Mouse (Mus musculus) limb, embryonic 14.5 days (tissue): ENCODE measurements around the gene Slc30a5. TPM values are rescaled to one million over a fixed set of nuclear protein-coding genes. Genes with fewer than 3 reads are reported as not detected.
"Not testable (repeated sequence)": the region's sequence is repeated elsewhere in the genome, so short reads cannot be mapped to it uniquely, and the experiment has no call there.

ENCODE experiments used
- ATAC-seq: fragments of 200-750 bp; cut with Nextera tagmentation; 2 replicates; pipeline ENCODE4 v1.8.0; 2017; ENCODE audit warnings: low read depth, moderate number of reproducible peaks, moderate TSS enrichment; ENCODE audit not compliant: low FRiP score
- DNase-seq: peaks from one replicate; pipeline ENCODE4 v3.0.0-alpha.2; 2015; ENCODE audit warnings: low spot score
- H3K27ac ChIP-seq: fragments of 300-500 bp; sonication (generic); replicated peaks from 2 replicates; pipeline ENCODE4 v1.5.1; 2014; ENCODE audit warnings: low read depth, mild to moderate bottlenecking, low read length, moderate library complexity, mixed read lengths
- H3K27me3 ChIP-seq: fragments of 300-500 bp; sonication (generic); 2 replicates; pipeline ENCODE4 v1.6.1; 2014; ENCODE audit warnings: low read length, mixed read lengths; ENCODE audit not compliant: control insufficient read depth, insufficient read depth
- H3K36me3 ChIP-seq: fragments of 300-500 bp; sonication (generic); 2 replicates; pipeline ENCODE4 v1.6.1; 2014; ENCODE audit warnings: mild to moderate bottlenecking, low read length, moderate library complexity, mixed read lengths; ENCODE audit not compliant: control insufficient read depth, insufficient read depth
- H3K4me1 ChIP-seq: fragments of 300-500 bp; sonication (generic); 2 replicates; pipeline ENCODE4 v1.6.1; 2014; ENCODE audit warnings: antibody characterized with exemption, low read length, mixed read lengths; ENCODE audit not compliant: control insufficient read depth, insufficient read depth
- H3K4me2 ChIP-seq: fragments of 300-500 bp; sonication (generic); replicated peaks from 2 replicates; pipeline ENCODE4 v1.6.1; 2014; ENCODE audit warnings: low read depth, mild to moderate bottlenecking, low read length, moderate library complexity; ENCODE audit not compliant: severe bottlenecking
- H3K4me3 ChIP-seq: fragments of 300-500 bp; sonication (generic); replicated peaks from 2 replicates; pipeline ENCODE4 v1.5.1; 2014; ENCODE audit warnings: low read length
- H3K9ac ChIP-seq: fragments of 300-500 bp; sonication (generic); 2 replicates; pipeline ENCODE4 v1.6.1; 2014; ENCODE audit warnings: mild to moderate bottlenecking, low read depth, low read length, moderate library complexity; ENCODE audit not compliant: severe bottlenecking
- H3K9me3 ChIP-seq: fragments of 300-500 bp; sonication (generic); 2 replicates; pipeline ENCODE4 v1.6.1; 2016; ENCODE audit warnings: low read length; ENCODE audit not compliant: control insufficient read depth
- POLR2A ChIP-seq: fragments of 200-500 bp; IDR thresholded peaks from 2 replicates; pipeline ENCODE4 v1.8.0; 2012; ENCODE audit warnings: inconsistent platforms, mild to moderate bottlenecking, moderate library complexity, borderline replicate concordance; ENCODE audit not compliant: insufficient read depth, insufficient read length; ENCODE audit errors: extremely low read depth
- WGBS: fragments of 180-500 bp; shearing (Covaris S2); extraction: QIAGEN DNeasy Blood & Tissue Kit; methylation state at CpG from one replicate; pipeline ENCODE4 v1.1.7; 2014; 5-methylcytosine and 5-hydroxymethylcytosine counted together
- polyA plus RNA-seq, 2 experiments: library from polyadenylated mRNA; depleted of rRNA in 1 of 2; stranded (reverse) in 1 of 2; unstranded in 1 of 2; fragments of >200 nt; fragmentation: Nextera tagmentation in 1 of 2; extraction: Ambion mirVana in 1 of 2; gene quantifications; 2 replicates each; pipeline versions ENCODE4 v1.2.1 to v1.2.3; 2012 to 2014

Slc30a5 gene
- polyA plus RNA-seq, 2 experiments, result 69.2 to 70.9 TPM

DNA sequence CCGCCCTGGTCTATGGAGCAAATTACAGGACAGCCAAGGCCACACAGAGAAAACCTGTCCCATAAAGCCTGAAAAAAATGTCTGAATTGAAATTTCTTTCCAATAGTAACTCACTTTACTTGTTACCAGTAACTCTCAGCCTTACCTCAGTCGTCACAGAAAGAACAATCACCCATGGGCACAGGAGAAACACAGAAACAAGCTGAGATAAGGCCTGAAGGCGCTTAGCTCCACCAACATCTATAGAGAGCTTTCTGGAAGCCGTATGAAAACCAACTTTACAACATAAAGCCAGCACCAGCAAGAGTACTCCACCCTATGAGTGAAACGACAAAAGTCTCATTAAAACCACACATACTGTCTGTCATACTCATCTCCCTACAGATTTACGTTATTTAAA is 18.8 kb downstream of the Slc30a5 start:
- no peak overlapping the region for H3K4me3 ChIP-seq
- 91% methylated on average over 6 of the region's 6 CpGs for WGBS

DNA sequence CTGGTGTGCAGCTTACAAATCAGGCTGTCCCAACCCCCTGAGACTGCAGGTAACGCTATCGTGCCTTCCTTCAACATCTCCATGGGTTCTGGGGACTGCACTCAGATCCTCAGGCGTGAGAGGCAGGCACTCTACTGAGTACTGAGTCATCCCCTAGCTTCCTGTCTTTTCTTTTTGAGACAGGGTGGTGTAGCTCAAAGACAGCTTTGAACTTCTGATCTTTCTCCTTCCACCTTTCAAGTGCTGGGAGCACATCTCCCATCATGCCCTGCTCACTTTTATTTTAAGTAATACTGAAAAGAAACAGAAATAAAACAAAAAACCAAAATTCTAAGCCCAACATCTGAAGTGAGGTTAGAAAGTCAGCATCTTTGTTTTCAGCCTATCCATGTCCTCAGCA is 27.5 kb downstream of the Slc30a5 start:
- WGBS, result 94% methylated on average over 3 of the region's 3 CpGs

More for the DNA sequence above, 18.8 kb downstream of the Slc30a5 start:
- Histone ChIP-seq H3K36me3 (peaks cover 79% of the 10 kb centered on the region), H3K27me3 (no peaks in the 10 kb centered on the region), H3K4me1 (no peaks in the 10 kb centered on the region), H3K9me3 (no peaks in the 10 kb centered on the region), H3K9ac (no peak overlapping the region), H3K27ac (no peak overlapping the region), H3K4me2 (no peak overlapping the region)
- no peak for DNase-seq
- ATAC-seq, result no peak
- no peak for TF ChIP-seq POLR2A

DNA sequence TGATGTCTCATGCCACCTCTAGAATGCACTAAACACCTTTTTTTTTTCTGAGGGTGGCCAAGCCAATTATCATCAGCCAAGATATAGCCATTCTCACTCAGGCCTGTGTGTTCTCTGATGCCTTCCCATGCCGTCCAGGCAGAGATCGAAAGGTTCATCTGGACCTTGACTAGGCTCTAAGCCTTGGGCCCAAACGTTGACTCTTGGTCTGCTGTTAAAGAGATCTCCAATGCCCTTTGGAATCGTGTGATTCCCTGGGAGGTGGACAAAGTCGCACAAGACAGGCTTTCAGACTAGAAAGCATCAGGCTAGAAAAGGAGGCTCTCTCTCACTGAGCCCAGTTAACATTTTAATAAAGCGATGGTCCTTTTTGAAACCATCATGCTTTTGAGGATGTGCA is 36.1 kb downstream of the Slc30a5 start:
- H3K9ac ChIP-seq, result no peak overlapping the region
- no peak overlapping the region for H3K4me3 ChIP-seq
- H3K9me3 ChIP-seq, result no peaks in the 10 kb centered on the region
- no peak for TF ChIP-seq POLR2A
- H3K4me2 ChIP-seq, result no peak overlapping the region
- no peaks in the 10 kb centered on the region for H3K27me3 ChIP-seq
- no peak for DNase-seq
- H3K27ac ChIP-seq, result no peak overlapping the region
- no peak for ATAC-seq
- H3K36me3 ChIP-seq, result peaks cover 12% of the 10 kb centered on the region
- no peaks in the 10 kb centered on the region for H3K4me1 ChIP-seq
- 89% methylated on average over 6 of the region's 6 CpGs for WGBS

More for the DNA sequence above, 27.5 kb downstream of the Slc30a5 start:
- Histone ChIP-seq H3K4me2 (no peak overlapping the region), H3K4me3 (no peak overlapping the region), H3K27me3 (no peaks in the 10 kb centered on the region), H3K27ac (no peak overlapping the region), H3K4me1 (no peaks in the 10 kb centered on the region), H3K36me3 (peaks cover 83% of the 10 kb centered on the region), H3K9ac (no peak overlapping the region), H3K9me3 (no peaks in the 10 kb centered on the region)
- ATAC-seq (no peak), DNase-seq (no peak)
- no peak for TF ChIP-seq POLR2A

DNA sequence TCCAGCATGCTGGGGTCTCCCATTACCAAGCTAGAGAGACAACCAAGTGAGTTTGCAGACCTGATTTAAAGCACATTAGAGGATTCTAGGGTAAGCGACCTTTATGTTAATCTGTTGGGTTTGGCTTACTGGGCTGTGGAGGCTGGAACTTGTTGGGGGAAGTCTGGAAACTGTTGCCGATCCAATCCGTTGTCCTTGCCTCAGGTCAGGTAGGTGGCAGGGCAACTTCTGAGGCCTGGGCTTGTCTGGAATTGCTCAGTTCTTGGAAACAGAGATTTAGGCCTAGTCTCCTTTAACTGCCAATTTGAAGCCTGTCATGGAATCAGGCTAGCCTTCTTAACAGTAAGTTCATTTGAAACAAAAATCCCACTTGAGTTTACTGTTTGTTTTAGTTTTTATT is 44.1 kb downstream of the Slc30a5 start:
- TF ChIP-seq POLR2A, result no peak

DNA sequence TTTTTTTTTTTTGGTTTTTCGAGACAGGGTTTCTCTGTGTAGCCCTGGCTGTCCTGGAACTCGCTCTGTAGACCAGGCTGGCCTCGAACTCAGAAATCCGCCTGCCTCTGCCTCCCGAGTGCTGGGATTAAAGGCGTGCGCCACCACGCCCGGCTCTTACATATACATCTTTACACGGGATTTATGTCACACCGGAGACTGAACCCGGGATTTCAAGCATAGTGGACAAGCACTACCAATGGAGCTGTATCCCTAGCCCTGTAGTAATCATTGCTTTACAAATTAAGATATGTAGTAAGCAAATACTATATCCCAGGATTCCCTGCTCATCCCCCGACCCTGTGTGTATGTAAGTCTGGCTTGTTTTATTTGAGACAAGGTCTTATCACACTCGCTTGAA is 45.2 kb downstream of the Slc30a5 start:
- H3K36me3 ChIP-seq, H3K4me3 ChIP-seq, H3K9me3 ChIP-seq, H3K27ac ChIP-seq, H3K9ac ChIP-seq, H3K4me1 ChIP-seq, ATAC-seq, H3K27me3 ChIP-seq, H3K4me2 ChIP-seq, DNase-seq: not testable (repeated sequence)
- 95% methylated on average over 11 of the region's 14 CpGs for WGBS

More for the DNA sequence above, 44.1 kb downstream of the Slc30a5 start:
- WGBS, result 77% methylated on average over 3 of the region's 3 CpGs
- Histone ChIP-seq H3K27me3 (no peaks in the 10 kb centered on the region), H3K4me1 (peaks cover 7% of the 10 kb centered on the region; the same call in 1 of the 2 replicates), H3K4me3 (no peak overlapping the region), H3K36me3 (no peaks in the 10 kb centered on the region), H3K4me2 (no peak overlapping the region), H3K9ac (no peak overlapping the region), H3K27ac (no peak overlapping the region), H3K9me3 (no peaks in the 10 kb centered on the region)
- ATAC-seq (no peak), DNase-seq (no peak)
